Mouse (Mus musculus) kidney, embryonic 14.5 days (tissue): ENCODE measurements at regions not wholly inside any gene's neighbourhood (a gene's known extent, or its start where the extent isn't known, plus 50 kb on each side); places are given as distances from the start of the nearest gene placed in this dataset.

ENCODE experiments used
- ATAC-seq: fragments of 200-750 bp; cut with Nextera tagmentation; 2 replicates; pipeline ENCODE4 v1.8.0; 2017; ENCODE audit warnings: moderate number of reproducible peaks, mild to moderate bottlenecking, moderate TSS enrichment, moderate library complexity; ENCODE audit not compliant: low FRiP score, low TSS enrichment
- H3K27ac ChIP-seq: fragments of 300-500 bp; sonication (generic); 2 replicates; pipeline ENCODE4 v1.5.1; 2014; ENCODE audit warnings: low read depth, mild to moderate bottlenecking, low read length, moderate library complexity, mixed read lengths
- H3K27me3 ChIP-seq: fragments of 300-500 bp; sonication (generic); 2 replicates; pipeline ENCODE4 v1.6.1; 2014; ENCODE audit warnings: mild to moderate bottlenecking, low read length; ENCODE audit not compliant: control insufficient read depth, insufficient read depth
- H3K36me3 ChIP-seq: fragments of 300-500 bp; sonication (generic); 2 replicates; pipeline ENCODE4 v1.6.1; 2014; ENCODE audit warnings: low read length, mixed read lengths; ENCODE audit not compliant: control insufficient read depth, insufficient read depth
- H3K4me1 ChIP-seq: fragments of 300-500 bp; sonication (generic); 2 replicates; pipeline ENCODE4 v1.6.1; 2014; ENCODE audit warnings: low read length, mixed read lengths; ENCODE audit not compliant: control insufficient read depth, insufficient read depth
- H3K4me2 ChIP-seq: fragments of 300-500 bp; sonication (generic); replicated peaks from 2 replicates; pipeline ENCODE4 v1.6.1; 2014; ENCODE audit warnings: low read depth, mild to moderate bottlenecking, low read length
- H3K4me3 ChIP-seq: fragments of 300-500 bp; sonication (generic); 2 replicates; pipeline ENCODE4 v1.5.1; 2014; ENCODE audit warnings: mild to moderate bottlenecking, low read length
- H3K9ac ChIP-seq: fragments of 300-500 bp; sonication (generic); 2 replicates; pipeline ENCODE4 v1.6.1; 2014; ENCODE audit warnings: low read depth, mild to moderate bottlenecking, low read length, moderate library complexity
- H3K9me3 ChIP-seq: fragments of 300-500 bp; sonication (generic); 2 replicates; pipeline ENCODE4 v1.6.1; 2016; ENCODE audit warnings: low read length; ENCODE audit not compliant: control insufficient read depth
- whole genome bisulfite sequencing: fragments of 180-500 bp; shearing (Covaris S2); extraction: QIAGEN DNeasy Blood & Tissue Kit; methylation state at CpG from one replicate; pipeline ENCODE4 v1.1.7; 2014; 5-methylcytosine and 5-hydroxymethylcytosine counted together

DNA sequence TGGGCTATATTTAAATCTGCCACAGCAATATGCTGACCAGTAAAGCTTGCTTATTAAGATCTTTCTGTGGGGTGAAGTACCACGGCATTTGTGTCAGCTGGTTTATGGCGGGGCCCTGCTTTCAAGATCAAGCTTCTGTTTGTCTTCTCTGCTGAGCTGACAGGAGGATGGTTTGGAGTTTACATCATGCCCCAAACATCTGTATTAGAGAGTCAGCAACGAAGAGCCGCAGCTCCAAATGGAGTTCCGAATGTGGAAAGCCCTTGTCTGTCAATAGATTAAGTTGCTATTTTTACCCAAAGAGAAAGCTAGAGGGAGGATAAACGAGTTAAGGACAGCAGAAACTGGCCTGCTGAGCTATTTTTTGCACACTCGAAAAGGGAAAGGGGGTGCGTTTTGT, 463.8 kb downstream of the Cd83 start:
- H3K27me3 ChIP-seq: no peaks in the 10 kb centered on the region
- no peaks in the 10 kb centered on the region for H3K36me3 ChIP-seq
- H3K9ac ChIP-seq: no peak overlapping the region
- no peak overlapping the region; the same call in 1 of the 2 replicates for H3K27ac ChIP-seq
- no peak overlapping the region for H3K4me2 ChIP-seq
- ATAC-seq: no peak
- no peaks in the 10 kb centered on the region for H3K9me3 ChIP-seq
- no peaks in the 10 kb centered on the region for H3K4me1 ChIP-seq
- 35% methylated on average over 8 of the region's 8 CpGs for WGBS
- no peak overlapping the region for H3K4me3 ChIP-seq

DNA sequence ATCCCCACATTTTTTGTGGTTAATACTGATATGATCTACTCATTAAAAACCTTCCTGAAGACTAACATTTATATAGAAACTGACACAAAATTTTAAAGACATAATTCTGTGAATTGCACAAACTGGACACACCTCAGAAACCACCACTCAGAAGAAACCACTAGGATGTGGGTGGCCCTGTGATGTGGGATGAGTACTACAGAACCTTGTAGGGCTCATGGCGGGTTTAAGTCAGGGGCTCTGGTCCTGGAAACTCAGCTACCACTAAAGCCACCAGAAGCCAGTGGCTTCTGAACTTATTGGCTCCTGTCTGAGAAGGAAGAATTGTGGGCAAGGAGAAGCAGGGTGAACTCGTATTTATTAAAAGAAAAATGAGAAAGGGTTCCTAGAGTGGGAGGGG, 464.5 kb downstream of the Cd83 start:
- Histone ChIP-seq H3K4me3 (no peak overlapping the region), H3K9ac (no peak overlapping the region), H3K9me3 (no peaks in the 10 kb centered on the region), H3K4me1 (no peaks in the 10 kb centered on the region), H3K27me3 (no peaks in the 10 kb centered on the region), H3K4me2 (no peak overlapping the region), H3K36me3 (no peaks in the 10 kb centered on the region), H3K27ac (no peak overlapping the region)
- ATAC-seq: no peak
- 75% methylated on average over 2 of the region's 2 CpGs for WGBS

DNA sequence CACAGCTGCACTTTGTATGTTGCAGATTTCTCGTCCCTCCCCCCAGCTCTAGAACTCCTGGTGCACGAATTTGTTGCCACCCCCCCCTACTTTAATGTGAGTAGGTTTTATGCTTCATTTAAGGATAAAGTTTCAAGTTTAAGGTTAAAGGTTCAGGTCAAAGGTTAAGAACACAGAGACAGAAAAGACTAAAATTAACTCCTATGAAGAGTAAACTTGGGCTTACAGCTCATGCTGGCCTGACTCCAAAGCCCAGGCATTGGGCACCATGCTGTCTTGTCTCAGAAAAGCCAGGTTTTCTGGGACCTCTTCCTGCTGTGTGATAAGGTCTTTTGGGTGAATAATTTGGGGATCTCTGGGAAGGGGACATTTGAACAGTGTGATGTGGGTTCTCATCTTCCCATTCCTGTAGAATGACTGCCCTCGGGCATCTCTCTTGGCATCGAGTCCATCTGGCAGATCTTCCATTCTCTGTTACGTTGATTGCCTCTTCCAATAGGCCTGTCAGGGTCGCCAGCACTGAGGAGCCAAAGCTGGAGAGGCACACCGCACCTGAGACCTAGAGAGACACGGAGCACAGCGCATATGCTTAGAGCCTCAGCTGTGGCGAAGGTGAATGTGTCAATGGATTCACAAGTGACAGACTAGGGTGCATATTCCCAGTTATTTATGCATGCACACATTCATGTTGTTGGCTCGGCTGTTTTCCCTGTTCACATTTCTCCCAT, 466.1 kb downstream of the Cd83 start:
- Histone ChIP-seq H3K36me3 (no peaks in the 10 kb centered on the region), H3K9me3 (no peaks in the 10 kb centered on the region), H3K4me2 (no peak overlapping the region), H3K27me3 (no peaks in the 10 kb centered on the region), H3K27ac (no peak overlapping the region), H3K9ac (no peak overlapping the region), H3K4me3 (no peak overlapping the region), H3K4me1 (no peaks in the 10 kb centered on the region)
- no peak for ATAC-seq
- WGBS: 84% methylated on average over 11 of the region's 11 CpGs

DNA sequence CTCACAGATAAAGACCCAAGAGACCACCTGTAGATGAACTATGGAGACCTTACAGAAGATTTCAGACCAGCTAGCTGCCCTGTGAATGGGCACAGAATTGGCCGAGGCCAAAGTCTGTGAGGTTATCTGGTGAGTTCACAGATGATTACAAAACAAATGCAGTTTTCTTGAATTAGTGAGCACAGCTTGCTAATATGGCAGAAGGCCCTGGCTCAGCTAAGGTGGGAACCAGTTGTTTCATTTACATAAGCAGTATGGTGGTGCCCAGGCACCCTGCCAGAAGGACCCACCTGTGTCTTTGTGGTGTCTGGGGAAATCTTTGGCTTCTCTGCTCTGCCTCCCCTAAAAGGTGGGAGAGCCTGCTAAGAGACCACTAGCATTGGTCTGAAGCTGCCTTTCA, 466.9 kb downstream of the Cd83 start:
- Histone ChIP-seq H3K9ac (no peak overlapping the region), H3K27me3 (no peaks in the 10 kb centered on the region), H3K4me2 (no peak overlapping the region), H3K36me3 (no peaks in the 10 kb centered on the region), H3K4me1 (no peaks in the 10 kb centered on the region), H3K9me3 (no peaks in the 10 kb centered on the region), H3K27ac (no peak overlapping the region), H3K4me3 (no peak overlapping the region)
- 90% methylated on average over 1 of the region's 1 CpGs for WGBS
- no peak for ATAC-seq

DNA sequence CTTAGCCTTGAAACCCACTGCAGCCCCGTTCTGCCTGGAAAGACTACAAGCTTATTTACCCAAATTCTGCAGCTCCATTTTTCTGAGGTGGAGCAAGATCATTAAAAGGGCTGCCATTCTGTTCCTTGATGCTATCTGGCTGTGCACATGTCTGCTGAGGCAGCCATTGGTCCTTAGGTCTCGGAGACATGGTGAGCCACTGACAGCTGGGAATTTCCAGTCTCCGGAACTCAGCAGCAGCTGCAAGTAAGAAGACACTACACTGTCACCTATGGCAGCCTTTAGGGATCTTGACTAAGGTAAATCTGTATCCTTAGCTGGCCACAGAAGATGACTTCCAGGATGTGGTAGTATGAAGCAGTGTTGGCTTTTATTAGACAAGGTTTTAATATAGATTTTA, 467.9 kb downstream of the Cd83 start:
- 68% methylated on average over 3 of the region's 3 CpGs for WGBS
- no peak overlapping the region for H3K27ac ChIP-seq

DNA sequence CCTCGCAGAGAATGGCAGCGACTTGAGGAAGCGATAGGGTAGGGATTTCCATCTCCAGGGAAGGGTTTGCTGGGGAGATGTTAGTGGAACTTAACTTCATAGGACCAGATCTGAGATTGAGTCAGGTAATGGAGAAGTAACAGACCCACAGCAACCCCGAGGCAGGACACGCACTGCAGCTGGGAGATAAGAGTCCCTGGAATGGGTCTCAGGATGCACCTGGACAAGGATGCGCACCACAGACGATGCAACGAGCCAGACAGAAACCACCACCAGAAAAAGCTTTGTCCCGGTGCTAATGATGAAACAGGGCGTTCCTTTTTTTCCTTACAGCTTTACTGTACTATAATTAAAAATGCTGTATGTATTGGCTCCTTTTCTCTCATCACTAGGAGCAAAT, 470.9 kb upstream of the Jarid2 start:
- no peak overlapping the region for H3K9ac ChIP-seq
- H3K9me3 ChIP-seq: no peaks in the 10 kb centered on the region
- no peaks in the 10 kb centered on the region for H3K27me3 ChIP-seq
- 83% methylated on average over 10 of the region's 10 CpGs for WGBS
- ATAC-seq: no peak
- H3K4me3 ChIP-seq: no peak overlapping the region
- H3K27ac ChIP-seq: no peak overlapping the region
- H3K36me3 ChIP-seq: no peaks in the 10 kb centered on the region
- no peak overlapping the region for H3K4me2 ChIP-seq
- H3K4me1 ChIP-seq: no peaks in the 10 kb centered on the region

More for the DNA sequence above, 467.9 kb downstream of the Cd83 start:
- no peaks in the 10 kb centered on the region for H3K36me3 ChIP-seq
- no peaks in the 10 kb centered on the region for H3K4me1 ChIP-seq
- no peaks in the 10 kb centered on the region for H3K9me3 ChIP-seq
- H3K4me2 ChIP-seq: no peak overlapping the region
- H3K4me3 ChIP-seq: no peak overlapping the region
- no peak overlapping the region for H3K9ac ChIP-seq
- no peak for ATAC-seq
- no peaks in the 10 kb centered on the region for H3K27me3 ChIP-seq

DNA sequence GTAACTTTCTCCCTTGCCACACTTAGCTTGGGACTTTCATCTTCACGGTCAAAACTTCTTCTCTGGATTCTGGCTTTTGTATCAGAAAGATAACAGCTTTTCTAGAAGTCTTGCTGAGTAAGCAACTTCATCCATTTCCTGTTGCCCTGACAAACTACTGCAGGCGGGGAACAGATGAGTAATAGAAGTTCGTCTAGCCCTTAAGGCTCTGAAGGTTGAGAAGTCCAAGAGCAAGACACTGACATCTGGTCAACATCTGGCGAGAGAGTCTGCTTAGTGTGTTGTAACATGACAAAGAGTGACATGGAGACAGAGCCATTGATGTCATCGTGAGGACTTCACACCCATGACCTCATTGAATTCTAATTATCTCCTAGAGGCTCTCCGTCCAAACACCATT, 469.2 kb upstream of the Jarid2 start:
- Histone ChIP-seq H3K4me2 (no peak overlapping the region), H3K4me3 (no peak overlapping the region), H3K27me3 (no peaks in the 10 kb centered on the region), H3K36me3 (no peaks in the 10 kb centered on the region), H3K9me3 (no peaks in the 10 kb centered on the region), H3K4me1 (no peaks in the 10 kb centered on the region), H3K9ac (no peak overlapping the region), H3K27ac (no peak overlapping the region)
- no peak for ATAC-seq
- WGBS: 65% methylated on average over 6 of the region's 6 CpGs

DNA sequence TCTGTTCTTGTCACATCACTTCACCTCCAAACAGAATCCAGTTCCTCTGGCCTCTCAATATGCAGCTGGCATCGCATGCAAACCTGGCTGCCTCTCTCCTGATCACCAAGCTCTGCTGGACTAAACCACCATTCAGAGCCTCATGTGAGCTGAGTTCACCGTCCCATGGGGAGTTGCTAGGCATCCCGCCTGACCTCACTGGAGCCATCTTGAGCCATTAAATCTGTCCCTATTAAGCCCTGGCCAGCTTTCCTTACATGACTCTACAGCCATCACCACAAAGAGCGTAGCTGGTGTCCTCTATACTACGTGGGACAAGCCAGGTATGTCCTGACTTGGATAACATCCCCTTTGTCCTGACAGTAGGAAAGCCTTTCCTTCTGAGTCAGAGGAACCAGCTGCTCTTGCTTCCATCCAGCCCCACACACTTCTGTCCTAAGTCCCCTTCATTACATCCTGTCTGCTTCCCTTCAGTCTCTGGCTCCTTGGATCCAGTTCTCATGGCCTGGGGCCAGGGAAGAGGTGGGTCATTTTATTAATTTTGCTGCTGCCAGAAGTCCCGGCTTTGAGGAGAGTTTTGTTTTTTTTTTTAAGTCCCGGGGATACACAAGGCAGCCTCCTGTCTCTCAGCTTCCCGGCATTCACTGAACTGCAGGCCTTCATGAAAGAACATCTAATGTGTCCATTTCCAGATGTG, 468.5 kb upstream of the Jarid2 start:
- no peak overlapping the region; the same call in 1 of the 2 replicates for H3K27ac ChIP-seq
- WGBS: 64% methylated on average over 8 of the region's 8 CpGs
- H3K4me2 ChIP-seq: no peak overlapping the region
- H3K9ac ChIP-seq: no peak overlapping the region
- ATAC-seq: no peak
- no peaks in the 10 kb centered on the region for H3K9me3 ChIP-seq
- no peak overlapping the region for H3K4me3 ChIP-seq
- no peaks in the 10 kb centered on the region for H3K36me3 ChIP-seq
- no peaks in the 10 kb centered on the region for H3K27me3 ChIP-seq
- no peaks in the 10 kb centered on the region for H3K4me1 ChIP-seq

DNA sequence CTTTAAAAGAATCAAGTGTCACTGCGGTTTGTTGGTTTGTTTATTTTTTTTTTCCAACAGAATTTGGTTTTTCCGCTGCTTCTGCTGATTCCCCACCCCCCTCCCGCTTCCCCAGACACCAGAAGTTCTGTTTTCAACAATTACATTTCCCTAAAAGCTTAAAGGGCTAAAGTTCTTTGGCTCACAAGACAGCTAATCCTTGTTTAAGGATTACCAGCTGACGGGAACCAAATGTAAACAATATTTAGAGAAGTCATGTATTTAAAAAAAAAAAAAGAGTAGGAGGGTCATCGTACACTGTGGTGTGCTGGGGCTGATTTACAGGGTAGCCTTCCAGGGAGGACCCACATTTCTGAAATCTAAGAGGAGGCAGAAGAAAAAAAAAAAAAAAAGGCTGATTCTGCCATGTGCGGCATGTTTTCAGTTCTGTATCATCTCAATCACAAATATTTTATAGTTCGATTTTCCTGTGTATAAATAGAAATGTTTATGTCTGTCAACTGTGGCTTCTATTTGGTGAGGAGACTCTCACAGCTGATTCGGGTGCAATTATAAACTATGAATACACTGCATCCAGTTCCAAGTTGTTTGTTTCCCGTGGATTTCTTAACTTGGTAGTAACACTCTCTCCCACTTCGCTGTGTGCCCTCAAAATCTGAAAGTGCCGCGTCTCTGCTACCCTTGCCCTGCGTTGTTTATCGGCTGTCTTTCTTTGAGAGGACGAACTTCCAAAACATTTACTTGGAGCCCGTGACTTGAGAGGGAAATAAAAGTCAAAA, 456.3 kb upstream of the Jarid2 start:
- 63% methylated on average over 16 of the region's 16 CpGs for WGBS
- no peak for ATAC-seq
- Histone ChIP-seq H3K4me1 (no peaks in the 10 kb centered on the region), H3K9ac (no peak overlapping the region), H3K4me3 (no peak overlapping the region), H3K27me3 (no peaks in the 10 kb centered on the region), H3K9me3 (no peaks in the 10 kb centered on the region), H3K27ac (no peak overlapping the region), H3K4me2 (no peak overlapping the region), H3K36me3 (no peaks in the 10 kb centered on the region)
